Mouse (Mus musculus) forebrain, postnatal 0 days (tissue): ENCODE measurements around the gene Rad21l. TPM values are rescaled to one million over a fixed set of nuclear protein-coding genes. Genes with fewer than 3 reads are reported as not detected.
A peak's percentile ranks its signal among the peaks of the same experiment; 100 is the strongest.

Source experiments
- ATAC-seq: fragments of 200-750 bp; cut with Nextera tagmentation; 2 replicates; pipeline ENCODE4 v1.8.0; 2017; ENCODE audit warnings: mild to moderate bottlenecking, moderate library complexity
- DNase-seq: peaks from one replicate; pipeline ENCODE4 v3.0.0-alpha.2; 2015
- H3K27ac ChIP-seq: fragments of 300-500 bp; sonication (generic); 2 replicates; pipeline ENCODE4 v1.5.1; 2014; ENCODE audit warnings: low read depth, mild to moderate bottlenecking, antibody characterized with exemption, low read length, moderate library complexity, mixed read lengths
- H3K27me3 ChIP-seq: fragments of 300-500 bp; sonication (generic); 2 replicates; pipeline ENCODE4 v1.6.1; 2014; ENCODE audit warnings: mild to moderate bottlenecking, low read length, mixed read lengths; ENCODE audit not compliant: insufficient read depth
- H3K36me3 ChIP-seq: fragments of 300-500 bp; sonication (generic); 2 replicates; pipeline ENCODE4 v1.6.1; 2014; ENCODE audit warnings: mild to moderate bottlenecking, moderate library complexity; ENCODE audit not compliant: insufficient read depth
- H3K4me1 ChIP-seq: fragments of 300-500 bp; sonication (generic); 2 replicates; pipeline ENCODE4 v1.6.1; 2014; ENCODE audit warnings: antibody characterized with exemption; ENCODE audit not compliant: insufficient read depth
- H3K4me2 ChIP-seq: fragments of 300-500 bp; sonication (generic); 2 replicates; pipeline ENCODE4 v1.6.1; 2014; ENCODE audit warnings: low read depth, mild to moderate bottlenecking, moderate library complexity
- H3K4me3 ChIP-seq: fragments of 300-500 bp; sonication (generic); 2 replicates; pipeline ENCODE4 v1.5.1; 2014; ENCODE audit warnings: low read depth, low read length, mixed read lengths
- H3K9ac ChIP-seq: fragments of 300-500 bp; sonication (generic); 2 replicates; pipeline ENCODE4 v1.6.1; 2014; ENCODE audit warnings: mild to moderate bottlenecking
- H3K9me3 ChIP-seq: fragments of 300-500 bp; sonication (generic); 2 replicates; pipeline ENCODE4 v1.6.1; 2016; ENCODE audit warnings: low read length
- CTCF ChIP-seq: sonication (generic); IDR thresholded peaks from 2 replicates; pipeline ENCODE4 v1.5.1; 2016; ENCODE audit warnings: antibody characterized with exemption, control low read depth, low read depth
- WGBS: fragments of 180-500 bp; shearing (Covaris S2); extraction: QIAGEN DNeasy Blood & Tissue Kit; methylation state at CpG from one replicate; pipeline ENCODE4 v1.1.7; 2014; 5-methylcytosine and 5-hydroxymethylcytosine counted together
- polyA plus RNA-seq: library from polyadenylated mRNA; unstranded; fragments of >200 nt; fragmentation: Nextera tagmentation; extraction: Ambion mirVana; gene quantifications from 2 replicates; pipeline ENCODE4 v1.2.1, GENCODE M21; 2015
- total RNA-seq: library from RNA; depleted of rRNA; stranded (reverse); fragments of >200 nt; gene quantifications from 2 replicates; pipeline ENCODE4 v1.2.3, GENCODE M21; 2014; rRNA removed

Gene Rad21l
- total RNA-seq (0.67 and 0.77 TPM in 2 replicates), polyA plus RNA-seq (0.12 and 0.16 TPM in 2 replicates)

DNA sequence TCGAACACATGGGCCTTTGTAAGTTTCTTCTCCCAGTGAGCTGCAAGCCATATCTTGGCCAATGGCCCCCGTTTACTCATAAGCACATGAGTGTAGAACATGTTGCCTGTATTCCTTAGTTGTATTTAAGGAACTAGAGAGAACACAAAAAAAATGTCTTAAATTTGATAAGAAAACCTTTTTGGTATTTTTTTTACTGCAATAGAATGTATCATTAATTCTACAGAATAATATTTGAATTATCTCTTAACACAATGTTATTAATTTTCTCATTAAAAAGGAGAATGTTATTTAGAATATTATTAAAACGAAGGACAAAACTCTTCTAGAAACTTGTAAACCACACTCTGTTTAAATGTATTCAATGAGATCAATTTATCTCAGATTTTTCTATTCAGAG, at the start of gene Rad21l:
Rad21l (minus strand) TSS at position 101 of the 400 bp plus-strand sequence.
- H3K4me3 ChIP-seq: no peak within 1 kb of the TSS
- WGBS: 75% methylated on average over 3 of the region's 3 CpGs
- H3K9ac ChIP-seq: no peak within 1 kb of the TSS
- no peaks in the 10 kb centered on the region for H3K9me3 ChIP-seq
- DNase-seq: no peak
- no peak for TF ChIP-seq CTCF
- no peaks in the 10 kb centered on the region for H3K27me3 ChIP-seq
- H3K4me2 ChIP-seq: no peak within 1 kb of the TSS
- H3K27ac ChIP-seq: no peak within 1 kb of the TSS
- no peaks in the 10 kb centered on the region for H3K36me3 ChIP-seq
- ATAC-seq: no peak
- H3K4me1 ChIP-seq: no peaks in the 10 kb centered on the region

- no peak overlapping the region for H3K27ac ChIP-seq
- 92% methylated on average over 2 of the region's 2 CpGs for WGBS
- no peak for ATAC-seq
- TF ChIP-seq CTCF: no peak
- peaks cover 46% of the 10 kb centered on the region for H3K36me3 ChIP-seq
- H3K9ac ChIP-seq: no peak overlapping the region
- H3K4me2 ChIP-seq: no peak overlapping the region
- no peak for DNase-seq
- H3K9me3 ChIP-seq: no peaks in the 10 kb centered on the region
- H3K4me3 ChIP-seq: no peak overlapping the region
- no peaks in the 10 kb centered on the region for H3K27me3 ChIP-seq
- H3K4me1 ChIP-seq: no peaks in the 10 kb centered on the region
Measured at GRCm38 (mm10) chr2:151716318-151717055, 48.2 kb upstream of the Rad21l start.

GRCm38 (mm10) chr2:151715526-151715925, 47.2 kb upstream of the Rad21l start:
- Histone ChIP-seq H3K4me1 (no peaks in the 10 kb centered on the region), H3K4me3 (no peak overlapping the region), H3K27ac (no peak overlapping the region), H3K36me3 (peaks cover 48% of the 10 kb centered on the region), H3K9me3 (no peaks in the 10 kb centered on the region), H3K9ac (no peak overlapping the region), H3K4me2 (no peak overlapping the region), H3K27me3 (no peaks in the 10 kb centered on the region)
- TF ChIP-seq CTCF: no peak
- no peak for ATAC-seq
- 88% methylated on average over 4 of the region's 4 CpGs for WGBS
- no peak for DNase-seq

- 37% methylated on average over 3 of the region's 3 CpGs for WGBS
- Histone ChIP-seq H3K36me3 (peaks cover 40% of the 10 kb centered on the region), H3K4me2 (no peak overlapping the region), H3K9ac (no peak overlapping the region), H3K4me3 (no peak overlapping the region), H3K9me3 (no peaks in the 10 kb centered on the region), H3K4me1 (no peaks in the 10 kb centered on the region), H3K27ac (no peak overlapping the region), H3K27me3 (no peaks in the 10 kb centered on the region)
- DNase-seq: no peak
- ATAC-seq: no peak
- no peak for TF ChIP-seq CTCF
Measured at GRCm38 (mm10) chr2:151712647-151713046, 44.3 kb upstream of the Rad21l start.

DNA sequence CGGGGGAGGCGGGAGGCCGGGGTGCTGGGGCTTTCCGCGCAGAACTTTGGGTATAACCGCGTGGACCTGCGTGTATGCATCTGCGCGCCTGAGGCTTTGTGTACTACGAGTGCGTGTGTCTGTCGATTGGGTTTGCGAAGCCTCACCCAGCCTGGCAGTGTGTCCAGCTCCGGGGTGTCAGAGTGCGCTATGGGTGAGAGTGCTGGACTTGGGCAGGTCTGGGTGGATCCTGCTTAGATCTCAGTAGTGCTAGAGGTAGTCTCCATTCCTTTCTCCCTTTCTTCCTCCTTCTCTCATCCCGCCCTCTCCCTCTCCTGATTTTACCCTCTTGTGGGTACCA, 34.5 kb upstream of the Rad21l start:
- DNase-seq: peak; percentile 68
- H3K4me3 ChIP-seq: peak overlapping the region; percentile 88

GRCm38 (mm10) chr2:151702146-151702850, 34.0 kb upstream of the Rad21l start:
- Histone ChIP-seq H3K4me3 (peak overlapping the region; percentile 88), H3K4me2 (peak overlapping the region; percentile 87), H3K36me3 (peaks cover 18% of the 10 kb centered on the region), H3K27me3 (no peaks in the 10 kb centered on the region), H3K27ac (peak overlapping the region; percentile 54), H3K4me1 (peaks cover 4% of the 10 kb centered on the region; the same call in 1 of the 2 replicates), H3K9me3 (no peaks in the 10 kb centered on the region), H3K9ac (peak overlapping the region; percentile 81)
- under 1% methylated on average over 71 of the region's 97 CpGs for WGBS
- TF ChIP-seq CTCF: peak; percentile 42
- peak; percentile 77 for DNase-seq
- ATAC-seq: peak; percentile 89

More for the DNA sequence above, 34.5 kb upstream of the Rad21l start:
- peak overlapping the region; percentile 87 for H3K4me2 ChIP-seq
- H3K9me3 ChIP-seq: no peaks in the 10 kb centered on the region
- ATAC-seq: peak; percentile 76
- no peak for TF ChIP-seq CTCF
- H3K27me3 ChIP-seq: no peaks in the 10 kb centered on the region
- peak overlapping the region; percentile 54 for H3K27ac ChIP-seq
- peaks cover 4% of the 10 kb centered on the region; the same call in 1 of the 2 replicates for H3K4me1 ChIP-seq
- 2% methylated on average over 14 of the region's 17 CpGs for whole genome bisulfite sequencing
- peak overlapping the region; percentile 81 for H3K9ac ChIP-seq
- peaks cover 24% of the 10 kb centered on the region for H3K36me3 ChIP-seq
